Mouse (Mus musculus) left cerebral cortex, adult 2 months (tissue): Measurements from ENCODE around the gene Klra8. TPM values are rescaled to one million over a fixed set of nuclear protein-coding genes. Genes with fewer than 3 reads are reported as not detected.
"Not testable (repeated sequence)": the region's sequence is repeated elsewhere in the genome, so short reads cannot be mapped to it uniquely, and the experiment has no call there.

Experiments used
- DNase-seq, 2 experiments: peaks; one replicate each; pipeline ENCODE4 v3.0.0; 2021 to 2022; ENCODE audit warnings: low spot score in 2 of 2, mixed read lengths in 1 of 2; ENCODE audit errors: extremely low spot score in 1 of 2
- H3K27ac ChIP-seq: fragments of 200-600 bp; 2 replicates; pipeline ENCODE4 v1.8.1; 2022
- H3K4me3 ChIP-seq: fragments of 200-600 bp; 2 replicates; pipeline ENCODE4 v1.8.1; 2022
- CTCF ChIP-seq: fragments of 200-600 bp; IDR thresholded peaks from 2 replicates; pipeline ENCODE4 v1.8.1; 2022; ENCODE audit warnings: antibody characterized with exemption, mild to moderate bottlenecking, moderate library complexity
- intact Hi-C: fragments of 180-260 bp; cut with DNase I; formaldehyde crosslinking; loops from one replicate; pipeline ENCODE4 v1.15.1; 2025
- long read RNA-seq, 2 experiments: library from polyadenylated mRNA; stranded (forward); transcript quantifications; one replicate each; pipeline ENCODE4 v2.0.0; 2021; ENCODE audit warnings: borderline mapping rate in 2 of 2
- total RNA-seq, 2 experiments: library from RNA; stranded (reverse); gene quantifications; 2 replicates each; pipeline ENCODE4 v1.2.3; 2021

Klra8 gene
- total RNA-seq = not detected
- long read RNA-seq, experiment 1 = 0 reads
- long read RNA-seq, experiment 2 = 0 reads

DNA sequence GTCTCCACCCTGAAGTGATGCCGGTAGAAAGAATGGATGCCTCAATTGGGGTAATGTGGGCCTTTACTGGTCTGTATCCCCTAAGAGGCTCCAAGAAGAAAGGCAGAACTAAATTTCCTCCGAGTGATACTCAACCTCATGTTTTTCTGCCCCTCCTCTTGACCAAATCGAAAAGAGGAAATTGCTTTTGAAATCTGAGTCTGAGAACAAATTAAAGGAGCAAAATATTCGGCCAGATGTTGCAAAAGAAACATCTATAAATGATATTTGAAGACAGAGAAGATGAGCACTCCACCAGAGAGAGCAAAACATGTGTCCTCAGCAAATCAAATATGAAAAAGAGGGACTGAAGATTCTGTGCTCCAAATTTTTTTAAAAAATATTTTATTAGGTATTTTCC is at the start of gene Klra8:
Klra8 (minus strand) TSS at position 101 of the 400 bp plus-strand sequence.
- DNase-seq, H3K27ac ChIP-seq, H3K4me3 ChIP-seq, intact Hi-C loops: not testable (repeated sequence)

DNA sequence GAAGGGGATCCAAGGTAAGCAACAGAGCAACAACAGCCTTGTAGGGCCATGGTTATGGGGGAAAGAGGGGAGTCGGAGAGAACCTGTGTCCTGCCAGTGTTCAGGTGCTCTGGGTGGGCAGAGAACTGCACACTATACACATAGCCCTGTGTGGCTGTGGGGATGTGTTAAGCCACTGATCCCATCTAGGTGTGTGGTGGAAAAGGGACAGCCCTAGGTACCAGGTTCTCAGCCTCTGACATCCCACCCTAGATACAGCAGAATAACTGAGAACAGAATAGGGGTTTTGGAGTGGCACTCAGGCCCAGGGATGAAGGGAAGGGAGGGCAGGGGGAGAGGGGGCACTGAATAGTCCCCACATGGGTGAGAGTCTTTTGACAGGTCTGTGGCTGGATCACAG is 19.2 kb downstream of the Klra8 start:
- intact Hi-C loops = no loop called here
- TF ChIP-seq CTCF = no peak
- no peak overlapping the region for H3K4me3 ChIP-seq
- DNase-seq = no peak
- no peak overlapping the region for H3K27ac ChIP-seq

DNA sequence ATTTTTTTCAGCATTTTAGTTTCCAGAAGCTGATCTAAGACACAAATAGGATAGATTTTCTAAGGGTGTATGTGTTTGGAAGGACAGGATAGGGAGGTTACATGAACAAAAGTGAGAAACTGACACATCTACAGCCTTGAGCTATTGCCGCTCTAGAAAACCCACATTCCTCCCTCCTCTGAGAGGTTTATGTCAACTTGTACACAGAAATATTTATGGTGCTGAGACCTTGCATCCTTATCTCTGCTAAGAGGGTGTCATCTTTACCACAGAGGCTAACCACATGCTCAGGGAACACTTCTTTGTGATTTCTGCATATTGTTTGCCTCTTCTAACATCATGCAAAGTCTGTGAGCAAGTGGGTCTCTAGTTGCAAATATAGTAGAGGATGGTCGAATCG is 27.0 kb downstream of the Klra8 start:
- DNase-seq, intact Hi-C loops, H3K27ac ChIP-seq, H3K4me3 ChIP-seq: not testable (repeated sequence)

DNA sequence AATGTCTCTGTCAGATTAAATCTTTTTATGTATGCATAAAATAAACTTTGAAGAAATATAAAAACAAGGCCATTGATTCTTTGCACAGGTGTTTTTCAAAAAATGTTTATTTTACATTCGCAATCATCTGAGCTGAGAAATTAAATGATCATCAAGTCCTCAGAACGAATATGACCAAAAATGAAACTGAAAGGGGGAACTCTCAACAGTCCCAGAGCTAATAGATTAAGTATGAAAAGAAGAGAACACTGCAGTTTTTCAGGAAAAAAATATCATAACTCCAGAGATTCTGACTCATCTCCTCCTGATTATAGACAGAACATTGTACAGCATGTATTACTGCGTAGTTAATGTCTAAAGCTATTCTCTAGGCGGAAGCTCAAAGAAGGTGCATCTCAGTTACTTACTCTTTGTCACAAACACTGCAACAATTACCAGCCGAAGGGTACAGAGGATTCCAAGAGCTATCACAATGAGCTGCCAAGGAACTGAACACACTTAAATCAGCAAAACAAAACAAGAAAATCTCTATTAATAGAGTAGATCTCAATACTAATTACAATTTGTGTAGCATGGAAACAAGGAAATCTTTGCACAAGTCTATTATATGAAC is 37.3 kb downstream of the Klra8 start:
- no peak overlapping the region for H3K4me3 ChIP-seq
- H3K27ac ChIP-seq = no peak overlapping the region
- no peak for DNase-seq
- intact Hi-C loops = no loop called here
- TF ChIP-seq CTCF = no peak

DNA sequence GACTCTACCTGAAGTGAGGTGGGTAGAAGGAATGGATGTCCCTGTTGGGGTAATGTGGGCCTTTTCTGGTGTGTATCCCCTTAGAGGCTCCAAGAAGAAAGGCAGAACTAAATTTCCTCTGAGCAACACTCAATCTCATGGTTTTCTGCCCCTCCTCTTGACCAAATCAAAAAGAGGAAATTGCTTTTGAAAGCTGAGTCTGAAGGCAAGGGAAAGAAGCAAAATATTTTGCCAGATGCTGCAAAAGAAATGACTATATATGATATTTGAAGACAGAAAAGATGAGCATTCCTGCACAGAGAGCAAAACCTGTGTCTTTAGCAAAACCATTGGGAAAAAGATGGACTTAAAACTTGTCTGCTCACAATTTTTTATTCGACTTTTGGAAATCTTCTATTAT is 62.5 kb downstream of the Klra8 start, which contains the start of gene Klra4:
Klra4 (minus strand) TSS at position 101 of the 400 bp plus-strand sequence.
- intact Hi-C loops, DNase-seq, H3K27ac ChIP-seq, H3K4me3 ChIP-seq: not testable (repeated sequence)

Other genes starting within 250 kb of the Klra8 start
- not detected for gene Klra5, start 212.2 kb downstream of the Klra8 start, total RNA-seq
- gene Klra6, start 102.9 kb downstream of the Klra8 start, total RNA-seq = not detected
- gene Klra4, start 62.6 kb downstream of the Klra8 start, total RNA-seq = not detected
- not detected for gene Klra9, start 63.2 kb upstream of the Klra8 start, total RNA-seq
- gene Klra7, start 103.4 kb upstream of the Klra8 start, total RNA-seq = not detected
- not detected for gene Klra10, start 152.0 kb upstream of the Klra8 start, total RNA-seq
- not detected for gene Klra3, start 207.7 kb upstream of the Klra8 start, total RNA-seq